Mouse (Mus musculus) limb, embryonic 11.5 days (tissue): ENCODE results near the gene Ptx4. TPM values are rescaled to one million over a fixed set of nuclear protein-coding genes. Genes with fewer than 3 reads are reported as not detected.
A peak's percentile ranks its signal among the peaks of the same experiment; 100 is the strongest.

Experiments used
- ATAC-seq: fragments of 200-750 bp; cut with Nextera tagmentation; 2 replicates; pipeline ENCODE4 v1.8.0; 2017; ENCODE audit warnings: low read depth; ENCODE audit not compliant: insufficient number of reproducible peaks, low FRiP score, low TSS enrichment
- DNase-seq: peaks from one replicate; pipeline ENCODE4 v3.0.0-alpha.2; 2015; ENCODE audit warnings: low spot score
- H3K27ac ChIP-seq: fragments of 300-500 bp; sonication (generic); replicated peaks from 2 replicates; pipeline ENCODE4 v1.5.1; 2014; ENCODE audit warnings: low read depth, mild to moderate bottlenecking, low read length
- H3K27me3 ChIP-seq: fragments of 300-500 bp; sonication (generic); 2 replicates; pipeline ENCODE4 v1.6.1; 2014; ENCODE audit warnings: mild to moderate bottlenecking, low read length, mixed read lengths; ENCODE audit not compliant: control insufficient read depth, insufficient read depth
- H3K36me3 ChIP-seq: fragments of 300-500 bp; sonication (generic); 2 replicates; pipeline ENCODE4 v1.6.1; 2014; ENCODE audit warnings: mild to moderate bottlenecking, low read length, moderate library complexity, mixed read lengths; ENCODE audit not compliant: control insufficient read depth, insufficient read depth
- H3K4me1 ChIP-seq: fragments of 300-500 bp; sonication (generic); 2 replicates; pipeline ENCODE4 v1.6.1; 2014; ENCODE audit warnings: low read length, mixed read lengths; ENCODE audit not compliant: control insufficient read depth, insufficient read depth
- H3K4me2 ChIP-seq: fragments of 300-500 bp; sonication (generic); 2 replicates; pipeline ENCODE4 v1.6.1; 2014; ENCODE audit warnings: low read depth, mild to moderate bottlenecking, moderate library complexity; ENCODE audit not compliant: severe bottlenecking
- H3K4me3 ChIP-seq: fragments of 300-500 bp; sonication (generic); 2 replicates; pipeline ENCODE4 v1.5.1; 2014; ENCODE audit warnings: low read depth, low read length
- H3K9ac ChIP-seq: fragments of 300-500 bp; sonication (generic); 2 replicates; pipeline ENCODE4 v1.6.1; 2014; ENCODE audit warnings: mild to moderate bottlenecking, low read length
- H3K9me3 ChIP-seq: fragments of 300-500 bp; sonication (generic); 2 replicates; pipeline ENCODE4 v1.6.1; 2016; ENCODE audit warnings: low read length; ENCODE audit not compliant: control insufficient read depth
- WGBS: fragments of 180-500 bp; shearing (Covaris S2); extraction: QIAGEN DNeasy Blood & Tissue Kit; methylation state at CpG from one replicate; pipeline ENCODE4 v1.1.7; 2014; 5-methylcytosine and 5-hydroxymethylcytosine counted together
- polyA plus RNA-seq: library from polyadenylated mRNA; unstranded; fragments of >200 nt; fragmentation: Nextera tagmentation; extraction: Ambion mirVana; gene quantifications from 2 replicates; pipeline ENCODE4 v1.2.1, GENCODE M21; 2014

Ptx4 gene
- polyA plus RNA-seq, 1 experiment from 2014 or later, result 0.17 TPM

DNA sequence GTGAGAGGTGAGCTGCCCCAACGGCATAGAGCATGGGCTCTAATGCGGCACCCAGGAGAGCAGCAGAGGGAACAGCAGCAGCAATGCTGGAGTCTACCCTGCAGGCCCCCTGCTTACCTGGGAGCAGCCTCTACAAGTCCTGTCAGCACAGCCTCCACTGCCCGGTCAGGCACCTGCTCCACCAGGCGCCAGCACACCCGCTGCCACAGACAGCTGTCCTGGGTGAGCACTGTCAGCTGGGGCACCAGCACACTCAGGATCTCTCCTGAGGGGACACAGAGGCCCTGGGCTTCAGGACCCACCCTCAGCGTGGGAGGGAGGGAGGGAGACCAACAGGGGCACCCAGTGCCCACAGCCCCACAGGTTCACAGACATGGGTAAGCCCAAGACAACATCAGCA is 10.0 kb upstream of the Ptx4 start:
- Histone ChIP-seq H3K4me1 (peaks cover 5% of the 10 kb centered on the region; the same call in 1 of the 2 replicates), H3K36me3 (peaks cover 18% of the 10 kb centered on the region), H3K9ac (no peak overlapping the region), H3K4me2 (no peak overlapping the region), H3K9me3 (no peaks in the 10 kb centered on the region), H3K27me3 (no peaks in the 10 kb centered on the region), H3K4me3 (no peak overlapping the region), H3K27ac (no peak overlapping the region)
- 89% methylated on average over 6 of the region's 6 CpGs for WGBS
- ATAC-seq, result no peak
- no peak for DNase-seq

DNA sequence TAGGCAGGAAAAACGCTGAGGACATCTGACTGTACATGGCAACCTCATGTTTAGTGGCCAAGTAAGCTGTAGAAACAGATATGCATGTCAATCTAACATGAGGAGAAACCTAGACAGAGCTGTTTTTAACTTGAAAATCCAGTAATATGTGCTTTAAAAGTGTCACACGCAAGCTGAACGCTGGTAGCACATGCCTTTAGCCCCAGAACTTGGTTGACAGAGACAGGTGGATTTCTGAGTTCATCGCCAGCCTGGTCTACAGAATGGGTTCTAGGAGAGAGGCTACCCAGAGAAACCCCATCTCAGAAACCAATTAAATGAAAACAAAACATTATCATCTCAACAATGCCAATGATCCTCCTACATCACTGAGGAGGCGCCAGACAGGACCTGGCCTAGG is 9.3 kb upstream of the Ptx4 start:
- peaks cover 8% of the 10 kb centered on the region; the same call in 1 of the 2 replicates for H3K4me1 ChIP-seq
- no peaks in the 10 kb centered on the region for H3K9me3 ChIP-seq
- DNase-seq (no peak), ATAC-seq (no peak)
- H3K9ac ChIP-seq, result no peak overlapping the region
- 91% methylated on average over 5 of the region's 5 CpGs for WGBS
- H3K27me3 ChIP-seq, result no peaks in the 10 kb centered on the region
- H3K4me2 ChIP-seq, result no peak overlapping the region
- no peak overlapping the region for H3K4me3 ChIP-seq
- no peak overlapping the region for H3K27ac ChIP-seq
- H3K36me3 ChIP-seq, result peaks cover 14% of the 10 kb centered on the region

GRCm38 (mm10) chr17:25111739-25112422 is 8.7 kb upstream of the Ptx4 start:
- 90% methylated on average over 8 of the region's 8 CpGs for WGBS
- H3K9ac ChIP-seq, result no peak overlapping the region
- H3K4me1 ChIP-seq, result peaks cover 8% of the 10 kb centered on the region; the same call in 1 of the 2 replicates
- no peak overlapping the region for H3K4me2 ChIP-seq
- H3K36me3 ChIP-seq, result peaks cover 12% of the 10 kb centered on the region
- no peak overlapping the region for H3K4me3 ChIP-seq
- ATAC-seq, result no peak
- H3K27me3 ChIP-seq, result no peaks in the 10 kb centered on the region
- DNase-seq, result no peak
- no peak overlapping the region for H3K27ac ChIP-seq
- no peaks in the 10 kb centered on the region for H3K9me3 ChIP-seq

DNA sequence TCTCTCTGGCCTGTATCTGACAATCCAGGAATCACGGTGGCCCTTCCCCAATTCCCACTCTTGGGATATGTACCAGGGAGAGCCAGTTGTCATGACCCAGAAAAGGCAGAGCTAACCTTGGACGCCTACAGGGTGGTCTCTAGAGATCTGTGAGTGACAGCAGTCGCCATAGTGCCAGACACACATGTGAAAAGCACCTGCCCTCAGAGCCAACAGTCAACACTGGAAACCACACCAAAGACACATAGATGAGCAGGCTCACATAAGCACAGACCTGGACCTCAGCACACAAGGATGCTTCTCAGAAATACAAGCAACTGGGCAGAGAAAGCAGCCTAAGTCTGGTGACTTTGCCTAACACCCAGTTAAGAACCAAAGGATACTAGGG is 8.1 kb upstream of the Ptx4 start:
- Histone ChIP-seq H3K27me3 (no peaks in the 10 kb centered on the region), H3K4me3 (no peak overlapping the region), H3K4me2 (no peak overlapping the region), H3K9me3 (no peaks in the 10 kb centered on the region), H3K36me3 (peaks cover 9% of the 10 kb centered on the region), H3K27ac (no peak overlapping the region), H3K4me1 (peaks cover 8% of the 10 kb centered on the region; the same call in 1 of the 2 replicates), H3K9ac (no peak overlapping the region)
- WGBS, result 83% methylated on average over 3 of the region's 3 CpGs
- ATAC-seq (no peak), DNase-seq (no peak)

GRCm38 (mm10) chr17:25114908-25115645 is 5.5 kb upstream of the Ptx4 start:
- DNase-seq (peak; percentile 30), ATAC-seq (no peak)
- peak overlapping the region; percentile 60 for H3K4me3 ChIP-seq

DNA sequence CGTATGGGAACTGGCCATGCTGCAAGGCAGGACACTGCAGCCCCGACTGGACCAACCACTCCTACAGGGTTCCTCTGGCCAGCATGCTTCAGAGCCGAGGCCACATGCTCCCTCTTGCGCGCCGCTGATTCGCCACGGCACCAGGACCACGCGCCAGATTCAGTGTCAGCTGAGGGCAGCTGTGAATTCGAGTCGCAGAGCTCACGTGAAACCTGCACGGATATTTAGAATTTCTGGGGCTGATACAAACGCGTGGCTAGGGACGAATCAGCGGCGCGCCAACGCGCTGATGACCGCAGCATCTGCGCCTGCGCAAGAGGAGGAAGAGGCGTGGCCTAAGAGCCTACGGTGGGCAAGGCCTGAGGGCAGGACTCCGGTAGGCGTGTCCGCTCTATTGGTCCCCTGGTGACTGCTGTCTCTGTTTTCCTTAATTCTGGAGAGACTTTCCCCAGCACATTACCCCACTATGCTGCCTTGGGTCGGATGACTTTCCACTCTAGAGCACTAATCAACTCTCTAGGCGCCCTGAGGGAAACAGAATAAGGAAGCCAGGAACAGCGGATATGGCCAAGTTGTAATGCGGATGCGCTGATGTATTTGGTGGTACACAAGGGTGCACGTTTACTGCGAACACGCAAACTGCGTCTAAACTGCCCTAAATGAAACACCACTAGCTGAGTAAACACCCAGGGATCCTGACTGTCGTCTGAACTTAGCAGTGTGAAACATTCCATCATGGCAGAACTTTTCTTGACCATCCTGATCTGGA is 4.7 kb upstream of the Ptx4 start, which contains the start of gene Telo2:
Gene Telo2, minus strand, starts transcription at position 304 of the 769 bp plus-strand sequence.
- Histone ChIP-seq H3K4me1 (peaks cover 8% of the 10 kb centered on the region; the same call in 1 of the 2 replicates), H3K4me2 (peak within 1 kb of the TSS; percentile 98), H3K27ac (peak within 1 kb of the TSS; percentile 93), H3K4me3 (peak within 1 kb of the TSS; percentile 60), H3K9me3 (no peaks in the 10 kb centered on the region), H3K36me3 (peaks cover 2% of the 10 kb centered on the region; the same call in 1 of the 2 replicates), H3K27me3 (no peaks in the 10 kb centered on the region), H3K9ac (peak within 1 kb of the TSS; percentile 77)
- WGBS, result 6% methylated on average over 39 of the region's 40 CpGs
- DNase-seq, result peak; percentile 93
- ATAC-seq, result peak; percentile 88

More at GRCm38 (mm10) chr17:25114908-25115645, 5.5 kb upstream of the Ptx4 start:
- H3K4me1 ChIP-seq, result peaks cover 8% of the 10 kb centered on the region; the same call in 1 of the 2 replicates
- H3K9me3 ChIP-seq, result no peaks in the 10 kb centered on the region
- peak overlapping the region; percentile 77 for H3K9ac ChIP-seq
- H3K27me3 ChIP-seq, result no peaks in the 10 kb centered on the region
- peak overlapping the region; percentile 93 for H3K27ac ChIP-seq
- 9% methylated on average over 23 of the region's 23 CpGs for WGBS
- peak overlapping the region; percentile 98 for H3K4me2 ChIP-seq
- peaks cover 8% of the 10 kb centered on the region for H3K36me3 ChIP-seq

DNA sequence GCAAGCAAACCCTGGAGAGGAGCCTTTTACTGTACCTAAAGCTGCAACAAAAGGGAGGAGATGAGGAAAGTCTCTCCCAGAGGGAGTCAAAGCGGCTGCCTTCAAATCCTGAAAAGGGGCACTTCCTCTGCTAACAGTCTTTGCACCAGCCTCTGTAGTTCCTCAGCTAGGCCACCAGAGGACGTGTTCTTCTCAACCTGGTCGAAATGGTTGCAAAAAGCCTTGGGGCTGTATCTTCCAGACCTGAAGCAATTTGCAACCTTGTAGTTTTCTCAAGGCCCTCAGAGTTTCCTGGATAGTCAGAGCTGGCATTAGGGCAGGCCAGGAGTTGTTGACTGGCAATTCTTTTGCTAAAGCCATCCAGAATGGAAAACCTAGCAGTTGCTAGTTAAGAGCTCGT is 3.3 kb upstream of the Ptx4 start:
- Histone ChIP-seq H3K27me3 (no peaks in the 10 kb centered on the region), H3K36me3 (no peaks in the 10 kb centered on the region), H3K4me1 (peaks cover 8% of the 10 kb centered on the region; the same call in 1 of the 2 replicates), H3K4me3 (no peak overlapping the region), H3K4me2 (no peak overlapping the region), H3K9me3 (no peaks in the 10 kb centered on the region), H3K9ac (no peak overlapping the region), H3K27ac (no peak overlapping the region)
- DNase-seq (no peak), ATAC-seq (no peak)
- WGBS, result 32% methylated on average over 4 of the region's 4 CpGs

DNA sequence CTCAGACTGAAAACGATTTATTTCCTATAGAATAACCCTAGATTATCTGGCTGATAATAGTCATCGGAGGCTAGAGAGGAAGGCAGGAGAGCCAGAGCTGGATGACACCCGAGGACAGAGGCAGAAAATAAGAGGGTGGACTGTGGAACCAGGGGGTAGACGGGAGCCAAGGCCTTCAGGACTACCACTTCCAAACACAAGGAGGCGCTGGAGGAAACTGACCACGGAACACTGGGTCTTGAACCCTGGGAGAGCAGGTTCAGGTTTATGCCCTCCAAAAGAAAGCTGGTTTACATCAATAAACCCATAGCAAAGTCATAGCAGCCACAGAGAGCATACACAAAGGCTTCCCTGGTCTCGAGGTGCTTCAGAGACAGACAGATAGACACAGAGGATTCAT is 3.4 kb downstream of the Ptx4 start:
- Histone ChIP-seq H3K4me2 (no peak overlapping the region), H3K36me3 (no peaks in the 10 kb centered on the region), H3K9ac (no peak overlapping the region), H3K27me3 (no peaks in the 10 kb centered on the region), H3K27ac (no peak overlapping the region), H3K9me3 (no peaks in the 10 kb centered on the region), H3K4me3 (no peak overlapping the region), H3K4me1 (no peaks in the 10 kb centered on the region)
- DNase-seq (peak; percentile 36), ATAC-seq (no peak)
- WGBS, result 36% methylated on average over 7 of the region's 7 CpGs
